9 mouse cellular contexts compared by ENCODE assay signal in genomic region chr1:44102939-44103338, GRCm38 (mm10). TPM values are rescaled to one million over a fixed set of nuclear protein-coding genes. Genes with fewer than 3 reads are reported as not detected.
A peak's percentile ranks its signal among the peaks of the same experiment; 100 is the strongest.
DNase-seq lines count a peak whose midpoint lies in the region; ATAC-seq and TF ChIP-seq lines count a peak whose summit lies in the region.
"Had no signal": no experiment of that assay in that cellular context is flagged by ENCODE, and none has a peak within 500 bp of the region (broad histone marks: within the 10 kb centered on the region; RNA-seq: fewer than 3 reads in every experiment).

No protein-coding gene starts in this region.

- WGBS in cerebellum, adult 2 months: 18% methylated on average over 5 of the region's 5 CpGs
- 10% methylated on average over 5 of the region's 5 CpGs for WGBS in limb, embryonic 14.5 days
- WGBS in stomach, embryonic 16.5 days: 9% methylated on average over 5 of the region's 5 CpGs

- H3K9me3 ChIP-seq in limb, embryonic 14.5 days (ENCODE audit: control insufficient read depth, low read length): no peaks in the 10 kb centered on the region
- no peaks in the 10 kb centered on the region for H3K9me3 ChIP-seq in stomach, embryonic 16.5 days (replicated peaks; ENCODE audit: control insufficient read depth, low read length)

- peak; percentile 12 to 25 for DNase-seq in cerebellum, adult 2 months
- no peak for DNase-seq in cerebellum, postnatal 4 days (ENCODE audit: low spot score in 2 of 2)
- DNase-seq in A20 (ENCODE audit: low read depth, low spot score): peak; percentile 50
- no peak for DNase-seq in limb, embryonic 14.5 days (ENCODE audit: low spot score)
- no peak for DNase-seq in adrenal gland, postnatal 14 days
- no peak for DNase-seq in gastrocnemius, postnatal 4 days (ENCODE audit: low spot score in 2 of 2)

- no peak for ATAC-seq in limb, embryonic 14.5 days (ENCODE audit: low FRiP score, low read depth)
- ATAC-seq in stomach, embryonic 16.5 days (ENCODE audit: insufficient read depth, low FRiP score): no peak

- H3K9ac ChIP-seq in limb, embryonic 14.5 days (ENCODE audit: low read depth, low read length, severe bottlenecking): peak overlapping the region; percentile 56
- H3K9ac ChIP-seq in stomach, embryonic 16.5 days (ENCODE audit: low read length): peak overlapping the region; percentile 60

- H3K4me1 ChIP-seq in cerebellum, adult 2 months (ENCODE audit: control insufficient read depth, insufficient read depth, low read length): no peaks in the 10 kb centered on the region
- H3K4me1 ChIP-seq in embryonic fibroblast, embryonic 13.5 days (ENCODE audit: control insufficient read depth, insufficient read depth, low read length): no peaks in the 10 kb centered on the region
- peaks cover 3% of the 10 kb centered on the region; the same call in 1 of the 2 replicates for H3K4me1 ChIP-seq in limb, embryonic 14.5 days (ENCODE audit: control insufficient read depth, insufficient read depth, low read length)
- peaks cover 6% of the 10 kb centered on the region for H3K4me1 ChIP-seq in stomach, embryonic 16.5 days (ENCODE audit: control insufficient read depth, insufficient read depth, low read length)

- H3K36me3 ChIP-seq in limb, embryonic 14.5 days (ENCODE audit: control insufficient read depth, insufficient read depth, low read length): peaks cover 30% of the 10 kb centered on the region
- no peaks in the 10 kb centered on the region for H3K36me3 ChIP-seq in stomach, embryonic 16.5 days (ENCODE audit: control insufficient read depth, insufficient read depth, low read length)

- no peak overlapping the region for H3K27ac ChIP-seq in cerebellum, adult 2 months (ENCODE audit: insufficient read depth, low read length)
- H3K27ac ChIP-seq in embryonic fibroblast, embryonic 13.5 days (ENCODE audit: insufficient read depth, low read length): no peak overlapping the region
- H3K27ac ChIP-seq in limb, embryonic 14.5 days (replicated peaks; ENCODE audit: low read depth, low read length): no peak overlapping the region
- no peak overlapping the region for H3K27ac ChIP-seq in stomach, embryonic 16.5 days (ENCODE audit: low read length)

- no peak for TF ChIP-seq CTCF in cerebellum, adult 2 months (IDR thresholded peaks at IDR 0.05; ENCODE audit: borderline replicate concordance, insufficient read depth, low read depth, low read length)
- no peak for TF ChIP-seq CTCF in embryonic fibroblast, embryonic 13.5 days (IDR thresholded peaks at IDR 0.05; ENCODE audit: borderline replicate concordance, insufficient read depth, low read length)

- no peaks in the 10 kb centered on the region for H3K27me3 ChIP-seq in cerebellum, adult 2 months (ENCODE audit: control insufficient read depth, insufficient read depth, low read length)
- no peaks in the 10 kb centered on the region for H3K27me3 ChIP-seq in limb, embryonic 14.5 days (ENCODE audit: control insufficient read depth, insufficient read depth, low read length)
- H3K27me3 ChIP-seq in stomach, embryonic 16.5 days (ENCODE audit: control insufficient read depth, insufficient read depth, low read length): no peaks in the 10 kb centered on the region
- H3K27me3 ChIP-seq: Patski had no signal

- peak overlapping the region; percentile 32 for H3K4me3 ChIP-seq in cerebellum, adult 2 months (replicated peaks; ENCODE audit: insufficient read depth, low read depth, low read length)
- H3K4me3 ChIP-seq in embryonic fibroblast, embryonic 13.5 days (ENCODE audit: insufficient read depth, low read length): peak overlapping the region; percentile 11; the same call in 1 of the 2 replicates
- H3K4me3 ChIP-seq in limb, embryonic 14.5 days (replicated peaks; ENCODE audit: low read length): peak overlapping the region; percentile 86
- peak overlapping the region; percentile 90 for H3K4me3 ChIP-seq in stomach, embryonic 16.5 days (replicated peaks; ENCODE audit: low read length)

- TF ChIP-seq POLR2A in cerebellum, adult 2 months (IDR thresholded peaks at IDR 0.05; ENCODE audit: borderline replicate concordance, insufficient read depth, low read length): no peak
- TF ChIP-seq POLR2A in embryonic fibroblast, embryonic 13.5 days (IDR thresholded peaks at IDR 0.05; ENCODE audit: low read depth, low read length): no peak
- no peak for TF ChIP-seq POLR2A in limb, embryonic 14.5 days (IDR thresholded peaks at IDR 0.05; ENCODE audit: borderline replicate concordance, extremely low read depth, insufficient read depth, insufficient read length)

- peak overlapping the region; percentile 54 for H3K4me2 ChIP-seq in limb, embryonic 14.5 days (replicated peaks; ENCODE audit: low read depth, low read length, severe bottlenecking)
- peak overlapping the region; percentile 58 for H3K4me2 ChIP-seq in stomach, embryonic 16.5 days (ENCODE audit: low read depth, low read length)

RNA-seq across cellular contexts. Expression of gene Tex30, which starts 0.7 kb away (rescaled TPM):
- polyA plus RNA-seq in cerebellum, adult 2 months (2012; rRNA removed): 10.7 and 11.3 TPM in 2 replicates
- polyA plus RNA-seq in embryonic fibroblast, embryonic 13.5 days (2011; ENCODE audit: insufficient read length, low read depth, missing spikeins): 18.8 and 22.8 TPM in 2 replicates
- polyA plus RNA-seq in limb, embryonic 14.5 days (2012; rRNA removed): 29.8 and 31.5 TPM in 2 replicates
- 71.7 and 73.2 TPM in 2 replicates for polyA plus RNA-seq in limb, embryonic 14.5 days (2014; fragmentation: Nextera tagmentation; extraction: Ambion mirVana)
- 62.7 and 66.0 TPM in 2 replicates for polyA plus RNA-seq in stomach, embryonic 16.5 days (2015; fragmentation: Nextera tagmentation; extraction: Ambion mirVana)
- 12.9 and 13.3 TPM in 2 replicates for total RNA-seq in adrenal gland, postnatal 14 days (2021)
- total RNA-seq in gastrocnemius, postnatal 4 days (2021): 1 to 10 TPM; 8.7 TPM

RNA-seq across cellular contexts. Expression of gene Kdelc1, which starts 15.7 kb away (rescaled TPM):
- polyA plus RNA-seq in cerebellum, adult 2 months (2012; rRNA removed): 14.6 and 15.3 TPM in 2 replicates
- 60.7 and 68.9 TPM in 2 replicates for polyA plus RNA-seq in embryonic fibroblast, embryonic 13.5 days (2011; ENCODE audit: insufficient read length, low read depth, missing spikeins)
- polyA plus RNA-seq in limb, embryonic 14.5 days (2012; rRNA removed): 64.7 and 68.3 TPM in 2 replicates
- polyA plus RNA-seq in limb, embryonic 14.5 days (2014; fragmentation: Nextera tagmentation; extraction: Ambion mirVana): 69.7 and 77.6 TPM in 2 replicates
- 51.8 and 52.1 TPM in 2 replicates for polyA plus RNA-seq in stomach, embryonic 16.5 days (2015; fragmentation: Nextera tagmentation; extraction: Ambion mirVana)
- 23.5 TPM in 2 replicates for total RNA-seq in adrenal gland, postnatal 14 days (2021)
- 10 to 100 TPM; 22.3 to 23.5 TPM for total RNA-seq in gastrocnemius, postnatal 4 days (2021)

RNA-seq across cellular contexts. Expression of gene Bivm, which starts 15.8 kb away (rescaled TPM):
- 15.3 and 15.6 TPM in 2 replicates for polyA plus RNA-seq in cerebellum, adult 2 months (2012; rRNA removed)
- 24.2 and 33.8 TPM in 2 replicates for polyA plus RNA-seq in embryonic fibroblast, embryonic 13.5 days (2011; ENCODE audit: insufficient read length, low read depth, missing spikeins)
- 13.3 and 15.3 TPM in 2 replicates for polyA plus RNA-seq in limb, embryonic 14.5 days (2012; rRNA removed)
- polyA plus RNA-seq in limb, embryonic 14.5 days (2014; fragmentation: Nextera tagmentation; extraction: Ambion mirVana): 17.9 and 19.5 TPM in 2 replicates
- 17.6 TPM in 2 replicates for polyA plus RNA-seq in stomach, embryonic 16.5 days (2015; fragmentation: Nextera tagmentation; extraction: Ambion mirVana)
- total RNA-seq in adrenal gland, postnatal 14 days (2021): 14.3 and 16.8 TPM in 2 replicates
- total RNA-seq in gastrocnemius, postnatal 4 days (2021): 10 to 100 TPM; 15.3 to 15.9 TPM

RNA-seq across cellular contexts. Expression of gene Gm8251, which starts 41.2 kb away (rescaled TPM):
- 0.02 and 0.05 TPM in 2 replicates for polyA plus RNA-seq in cerebellum, adult 2 months (2012; rRNA removed)
- polyA plus RNA-seq in embryonic fibroblast, embryonic 13.5 days (2011; ENCODE audit: insufficient read length, low read depth, missing spikeins): 0.11 TPM in 1 of 2 replicates, not detected in the other
- 0.10 and 0.19 TPM in 2 replicates for polyA plus RNA-seq in limb, embryonic 14.5 days (2012; rRNA removed)
- 0.08 and 0.11 TPM in 2 replicates for polyA plus RNA-seq in limb, embryonic 14.5 days (2014; fragmentation: Nextera tagmentation; extraction: Ambion mirVana)
- 0.05 and 0.09 TPM in 2 replicates for polyA plus RNA-seq in stomach, embryonic 16.5 days (2015; fragmentation: Nextera tagmentation; extraction: Ambion mirVana)
- 0.08 TPM in 1 of 2 replicates, not detected in the other for total RNA-seq in adrenal gland, postnatal 14 days (2021)
- not detected for total RNA-seq in gastrocnemius, postnatal 4 days (2021)

RNA-seq across cellular contexts. Expression of gene Ercc5, which starts 44.6 kb away (rescaled TPM):
- polyA plus RNA-seq in cerebellum, adult 2 months (2012; rRNA removed): 19.8 and 20.4 TPM in 2 replicates
- 47.7 and 52.4 TPM in 2 replicates for polyA plus RNA-seq in embryonic fibroblast, embryonic 13.5 days (2011; ENCODE audit: insufficient read length, low read depth, missing spikeins)
- 18.4 and 23.4 TPM in 2 replicates for polyA plus RNA-seq in limb, embryonic 14.5 days (2012; rRNA removed)
- polyA plus RNA-seq in limb, embryonic 14.5 days (2014; fragmentation: Nextera tagmentation; extraction: Ambion mirVana): 25.2 and 28.2 TPM in 2 replicates
- 18.9 and 19.2 TPM in 2 replicates for polyA plus RNA-seq in stomach, embryonic 16.5 days (2015; fragmentation: Nextera tagmentation; extraction: Ambion mirVana)
- total RNA-seq in adrenal gland, postnatal 14 days (2021): 18.7 and 18.8 TPM in 2 replicates
- total RNA-seq in gastrocnemius, postnatal 4 days (2021): 10 to 100 TPM; 15.4 to 18.8 TPM

Comparison
In these comparisons a context has a peak if more than half of its experiments do, and no peak if none do; other contexts are left out.
1. DNase-seq: peak in cerebellum, adult 2 months (2 of 2) and A20 (single experiment); none in cerebellum, postnatal 4 days (0 of 2), limb, embryonic 14.5 days (single experiment), adrenal gland, postnatal 14 days (single experiment) and gastrocnemius, postnatal 4 days (0 of 2).
2. H3K4me3 ChIP-seq: peak in every context shown above with its lines; median percentile 90 in stomach, embryonic 16.5 days; 86 in limb, embryonic 14.5 days; 32 in cerebellum, adult 2 months; 11 in embryonic fibroblast, embryonic 13.5 days.